Mouse (Mus musculus) cerebellum, adult 2 months (tissue): ENCODE data around the gene Chka.

ENCODE experiments used
- CTCF ChIP-seq: fragments of 200-500 bp; IDR thresholded peaks from 2 replicates; pipeline ENCODE4 v1.5.1; 2011; ENCODE audit warnings: low read depth, mild to moderate bottlenecking, control low read depth, low read length, moderate library complexity, borderline replicate concordance; ENCODE audit not compliant: insufficient read depth
- POLR2A ChIP-seq: fragments of 200-500 bp; IDR thresholded peaks from 2 replicates; pipeline ENCODE4 v1.6.1; 2011; ENCODE audit warnings: low read length, control low read depth, borderline replicate concordance; ENCODE audit not compliant: insufficient read depth

DNA sequence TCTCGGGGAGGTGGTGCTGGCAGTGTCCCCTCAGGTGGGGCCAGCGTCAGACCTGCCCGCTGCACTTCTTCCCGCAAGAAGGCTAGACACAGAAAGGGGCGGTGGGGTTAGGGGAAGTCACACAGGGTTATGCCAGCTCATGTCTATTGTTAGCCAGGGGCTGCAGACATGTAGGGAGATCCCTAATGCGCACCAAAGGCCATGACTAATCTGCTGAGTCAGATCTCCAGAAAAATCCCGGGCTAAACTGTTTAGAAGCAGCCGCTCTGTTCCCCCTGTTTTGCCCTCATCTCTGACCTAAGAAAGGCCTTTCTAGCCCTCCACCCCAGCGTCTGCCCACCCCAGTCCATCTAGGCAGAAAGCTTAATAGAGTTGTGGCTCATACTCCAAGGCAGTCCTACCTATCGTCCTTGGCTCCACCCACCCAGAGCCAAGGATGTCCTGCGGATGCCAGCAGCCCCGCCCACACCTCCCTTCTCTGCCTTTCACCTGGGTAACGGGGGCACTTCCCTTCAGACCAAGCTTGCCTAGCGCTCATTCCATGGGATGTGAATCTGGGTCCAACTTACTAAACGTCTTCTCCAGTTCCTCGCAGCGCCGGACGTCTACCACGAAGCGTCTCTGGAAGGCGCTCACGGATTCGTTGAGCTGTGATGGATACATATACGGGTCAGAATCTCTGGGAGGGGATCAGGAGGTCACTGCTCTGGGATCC is 52.2 kb downstream of the Chka start:
- TF ChIP-seq POLR2A = no peak
- no peak for TF ChIP-seq CTCF
